Mouse (Mus musculus) hindbrain, embryonic 16.5 days (tissue): ENCODE results near the gene Ifi205. TPM values are rescaled to one million over a fixed set of nuclear protein-coding genes. Genes with fewer than 3 reads are reported as not detected.
"Not testable (repeated sequence)": the region's sequence is repeated elsewhere in the genome, so short reads cannot be mapped to it uniquely, and the experiment has no call there.

ENCODE experiments used
- ATAC-seq: fragments of 200-750 bp; cut with Nextera tagmentation; 2 replicates; pipeline ENCODE4 v1.8.0; 2017; ENCODE audit warnings: moderate TSS enrichment, moderate library complexity
- H3K27ac ChIP-seq: fragments of 300-500 bp; sonication (generic); 2 replicates; pipeline ENCODE4 v1.5.1; 2014; ENCODE audit warnings: low read depth, mild to moderate bottlenecking, control low read depth, low read length, moderate library complexity
- H3K27me3 ChIP-seq: fragments of 300-500 bp; sonication (generic); replicated peaks from 2 replicates; pipeline ENCODE4 v1.6.1; 2014; ENCODE audit warnings: low read length; ENCODE audit not compliant: control insufficient read depth, insufficient read depth
- H3K36me3 ChIP-seq: fragments of 300-500 bp; sonication (generic); 2 replicates; pipeline ENCODE4 v1.6.1; 2014; ENCODE audit warnings: mild to moderate bottlenecking, low read length, moderate library complexity, mixed read lengths; ENCODE audit not compliant: control insufficient read depth, insufficient read depth
- H3K4me1 ChIP-seq: fragments of 300-500 bp; sonication (generic); 2 replicates; pipeline ENCODE4 v1.6.1; 2014; ENCODE audit warnings: low read depth, low read length; ENCODE audit not compliant: control insufficient read depth, insufficient read depth
- H3K4me2 ChIP-seq: fragments of 300-500 bp; sonication (generic); 2 replicates; pipeline ENCODE4 v1.6.1; 2014; ENCODE audit warnings: mild to moderate bottlenecking, low read length, control low read depth, moderate library complexity
- H3K4me3 ChIP-seq: fragments of 300-500 bp; sonication (generic); 2 replicates; pipeline ENCODE4 v1.5.1; 2014; ENCODE audit warnings: mild to moderate bottlenecking, low read length, control low read depth, moderate library complexity
- H3K9ac ChIP-seq: fragments of 300-500 bp; sonication (generic); 2 replicates; pipeline ENCODE4 v1.6.1; 2014; ENCODE audit warnings: low read depth, mild to moderate bottlenecking, control low read depth, low read length, moderate library complexity
- H3K9me3 ChIP-seq: fragments of 300-500 bp; sonication (generic); 2 replicates; pipeline ENCODE4 v1.6.1; 2014; ENCODE audit warnings: mild to moderate bottlenecking, low read length, moderate library complexity; ENCODE audit not compliant: control insufficient read depth
- WGBS: fragments of 180-500 bp; shearing (Covaris S2); extraction: QIAGEN DNeasy Blood & Tissue Kit; methylation state at CpG from one replicate; pipeline ENCODE4 v1.1.7; 2014; 5-methylcytosine and 5-hydroxymethylcytosine counted together
- polyA plus RNA-seq: library from polyadenylated mRNA; unstranded; fragments of >200 nt; fragmentation: Nextera tagmentation; extraction: Ambion mirVana; gene quantifications from 2 replicates; pipeline ENCODE4 v1.2.1, GENCODE M21; 2015

Ifi205 gene
- not detected in 2 replicates for polyA plus RNA-seq

DNA sequence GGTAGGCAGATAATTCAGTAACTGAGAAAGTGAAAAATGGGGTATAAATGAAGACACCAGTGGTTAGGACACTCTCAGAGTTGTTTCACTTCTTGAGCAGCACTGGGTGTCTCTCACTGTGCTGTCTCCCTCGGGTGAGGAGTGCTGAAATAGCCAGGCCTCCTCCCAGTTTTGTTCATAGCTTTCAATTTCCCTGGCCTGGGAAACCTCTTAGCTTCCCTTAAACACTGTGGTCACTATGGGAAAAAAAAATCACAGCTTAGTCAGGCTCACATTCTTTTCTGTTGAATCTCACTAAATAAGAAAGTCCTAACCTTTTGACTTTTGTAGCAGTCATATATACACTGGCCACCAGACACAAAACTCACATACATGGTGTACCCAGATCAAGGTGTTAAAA lies at the start of gene Ifi205:
Gene Ifi205, minus strand, starts transcription at position 113 of the 400 bp plus-strand sequence.
- Histone ChIP-seq H3K9me3 (no peaks in the 10 kb centered on the region), H3K27ac (no peak within 1 kb of the TSS), H3K4me2 (no peak within 1 kb of the TSS), H3K4me1 (no peaks in the 10 kb centered on the region), H3K4me3 (no peak within 1 kb of the TSS), H3K27me3 (no peaks in the 10 kb centered on the region), H3K36me3 (no peaks in the 10 kb centered on the region), H3K9ac (no peak within 1 kb of the TSS)
- whole genome bisulfite sequencing = 75% methylated on average over 1 of the region's 1 CpGs
- no peak for ATAC-seq

DNA sequence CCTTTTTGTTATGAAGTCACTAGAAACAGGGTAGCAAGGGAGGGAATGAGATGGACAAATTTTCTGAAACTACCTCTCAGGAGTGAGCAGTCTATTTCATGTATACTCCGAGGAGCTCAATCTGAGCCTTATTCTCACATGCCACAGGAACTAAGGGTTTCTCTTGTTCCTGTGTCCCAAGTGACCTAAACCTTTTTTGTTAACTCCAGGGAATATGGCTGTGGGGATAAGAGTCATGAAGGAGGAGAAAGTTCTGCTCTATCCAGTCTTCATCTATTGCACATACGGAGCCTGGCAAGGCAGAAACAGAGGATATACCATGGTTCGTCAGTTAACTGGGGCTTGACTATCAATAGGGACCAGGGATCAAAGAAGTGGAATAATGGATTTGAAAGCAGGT lies 34.7 kb upstream of the Ifi205 start, which contains the start of gene Olfr430:
Gene Olfr430, plus strand, starts transcription at position 301 of the 400 bp plus-strand sequence.
- no peak for ATAC-seq
- no peak within 1 kb of the TSS for H3K27ac ChIP-seq
- H3K9ac ChIP-seq = no peak within 1 kb of the TSS
- H3K9me3 ChIP-seq = no peaks in the 10 kb centered on the region
- 91% methylated on average over 3 of the region's 3 CpGs for WGBS
- H3K4me1 ChIP-seq = no peaks in the 10 kb centered on the region
- no peak within 1 kb of the TSS for H3K4me3 ChIP-seq
- no peaks in the 10 kb centered on the region for H3K36me3 ChIP-seq
- no peak within 1 kb of the TSS for H3K4me2 ChIP-seq
- H3K27me3 ChIP-seq = no peaks in the 10 kb centered on the region

DNA sequence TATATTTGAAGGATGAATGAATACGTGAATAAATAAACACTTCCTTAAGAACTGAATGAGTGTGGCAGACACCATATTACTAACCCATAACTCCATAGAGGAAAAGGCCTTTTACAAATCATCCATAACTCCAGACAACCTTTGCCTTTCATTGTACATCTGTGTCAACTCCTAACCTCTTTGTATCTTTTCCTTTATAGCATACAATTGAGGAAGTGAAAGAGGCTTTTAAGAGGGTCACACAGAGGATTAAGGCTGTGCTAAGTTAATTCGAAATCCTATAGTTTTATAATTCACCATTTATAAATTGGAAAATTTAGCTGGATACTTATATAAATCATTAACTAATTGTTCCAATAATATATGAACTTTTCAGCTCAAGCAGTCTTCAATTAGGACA lies 23.6 kb upstream of the Ifi205 start:
- 90% methylated on average over 2 of the region's 2 CpGs for WGBS
- H3K9ac ChIP-seq = no peak overlapping the region

DNA sequence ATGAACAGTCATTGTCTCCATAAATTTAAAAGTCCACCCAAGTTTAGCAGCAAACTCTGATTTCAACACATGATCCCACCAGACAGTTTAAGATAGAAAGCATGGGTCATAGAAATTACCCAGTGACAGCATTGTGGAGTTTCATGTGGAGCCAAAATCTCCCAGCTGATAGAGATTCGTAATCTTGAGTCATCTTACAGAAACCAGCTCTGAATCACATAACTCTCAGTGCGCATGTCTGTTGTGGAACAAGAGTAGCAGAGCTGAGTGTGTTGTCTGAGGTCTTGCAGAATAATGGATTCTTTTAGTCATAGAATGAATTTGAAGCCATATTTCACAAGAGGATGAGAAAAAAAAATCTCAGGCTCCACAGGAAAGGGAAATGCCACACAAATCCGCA lies 21.4 kb upstream of the Ifi205 start:
- WGBS = 86% methylated on average over 3 of the region's 3 CpGs

More for the DNA sequence above, 23.6 kb upstream of the Ifi205 start:
- ATAC-seq = no peak
- Histone ChIP-seq H3K4me2 (no peak overlapping the region), H3K36me3 (no peaks in the 10 kb centered on the region), H3K4me1 (no peaks in the 10 kb centered on the region), H3K27me3 (no peaks in the 10 kb centered on the region), H3K27ac (no peak overlapping the region), H3K4me3 (no peak overlapping the region), H3K9me3 (no peaks in the 10 kb centered on the region)

DNA sequence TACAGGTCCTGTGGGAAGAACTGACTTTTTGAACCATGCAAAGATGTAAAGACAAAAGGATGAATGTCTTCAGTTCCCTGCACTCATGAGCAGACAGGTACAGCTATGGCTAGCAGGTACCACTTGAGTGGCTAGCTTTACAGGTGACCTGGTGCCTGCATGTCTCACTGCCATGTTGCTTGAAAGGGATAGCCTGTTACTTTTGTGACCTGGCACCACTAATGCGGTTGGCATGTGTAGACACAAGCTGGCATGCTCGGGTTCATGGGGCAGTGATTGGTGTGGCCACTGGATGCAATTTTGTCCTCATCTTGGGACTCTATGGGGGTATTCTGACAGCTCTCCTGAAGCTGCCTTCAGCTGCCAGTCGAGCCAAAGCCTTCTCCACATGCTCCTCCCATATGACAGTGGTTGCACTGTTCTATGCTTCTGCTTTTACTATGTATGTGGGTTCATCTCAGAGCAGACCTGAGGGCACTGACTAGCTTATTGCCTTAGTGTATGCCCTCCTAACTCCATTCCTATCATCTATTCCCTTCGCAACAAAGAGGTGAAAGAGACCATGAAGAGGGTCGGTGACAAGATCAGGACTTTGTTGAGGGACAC lies 20.4 kb upstream of the Ifi205 start:
- no peak overlapping the region for H3K27ac ChIP-seq
- H3K9me3 ChIP-seq = no peaks in the 10 kb centered on the region
- H3K9ac ChIP-seq = no peak overlapping the region
- no peaks in the 10 kb centered on the region for H3K27me3 ChIP-seq
- WGBS = 83% methylated on average over 5 of the region's 5 CpGs
- H3K36me3 ChIP-seq = no peaks in the 10 kb centered on the region
- H3K4me2 ChIP-seq = no peak overlapping the region
- ATAC-seq = no peak
- no peak overlapping the region for H3K4me3 ChIP-seq
- no peaks in the 10 kb centered on the region for H3K4me1 ChIP-seq

More for the DNA sequence above, 21.4 kb upstream of the Ifi205 start:
- Histone ChIP-seq H3K4me2 (no peak overlapping the region), H3K9me3 (no peaks in the 10 kb centered on the region), H3K36me3 (no peaks in the 10 kb centered on the region), H3K27me3 (no peaks in the 10 kb centered on the region), H3K9ac (no peak overlapping the region), H3K27ac (no peak overlapping the region), H3K4me1 (no peaks in the 10 kb centered on the region), H3K4me3 (no peak overlapping the region)
- no peak for ATAC-seq

DNA sequence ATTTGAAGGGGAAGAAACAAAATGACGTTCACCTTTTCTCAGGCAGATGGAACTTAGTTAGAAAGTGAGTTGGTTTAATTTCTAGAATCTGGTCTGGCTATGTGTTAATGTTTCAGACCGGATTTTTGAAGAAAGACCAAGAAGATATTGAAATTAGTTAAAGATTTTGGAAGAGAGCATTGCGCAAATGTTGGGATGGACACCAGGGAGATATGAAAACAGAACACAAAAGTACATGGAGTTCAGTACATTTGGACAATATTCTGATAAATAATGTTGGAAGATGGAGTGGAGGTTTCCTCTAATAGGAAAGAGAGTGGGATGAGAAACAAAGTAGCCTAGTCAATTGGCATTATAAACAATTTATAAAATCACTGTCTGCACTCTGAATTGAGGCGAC lies 19.9 kb upstream of the Ifi205 start:
- Histone ChIP-seq H3K36me3 (no peaks in the 10 kb centered on the region), H3K9me3 (no peaks in the 10 kb centered on the region), H3K27ac (no peak overlapping the region), H3K9ac (no peak overlapping the region), H3K27me3 (no peaks in the 10 kb centered on the region), H3K4me1 (no peaks in the 10 kb centered on the region), H3K4me3 (no peak overlapping the region), H3K4me2 (no peak overlapping the region)
- 89% methylated on average over 4 of the region's 4 CpGs for WGBS
- ATAC-seq = no peak

DNA sequence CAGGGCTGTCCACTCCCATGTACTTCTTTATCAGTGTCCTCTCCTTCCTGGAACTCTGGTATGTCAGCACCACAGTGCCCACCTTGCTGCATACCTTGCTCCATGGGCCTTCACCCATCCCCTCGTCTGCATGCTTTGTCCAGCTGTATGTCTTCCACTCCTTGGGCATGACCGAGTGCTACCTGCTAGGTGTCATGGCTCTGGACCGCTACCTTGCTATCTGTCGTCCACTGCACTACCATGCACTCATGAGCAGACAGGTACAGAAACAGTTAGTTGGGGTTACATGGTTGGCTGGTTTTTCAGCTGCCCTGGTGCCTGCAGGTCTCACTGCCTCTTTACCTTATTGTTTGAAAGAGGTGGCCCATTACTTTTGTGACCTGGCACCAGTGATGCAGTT lies 18.9 kb upstream of the Ifi205 start:
- no peaks in the 10 kb centered on the region for H3K9me3 ChIP-seq
- ATAC-seq = no peak
- WGBS = 93% methylated on average over 4 of the region's 4 CpGs
- H3K4me3 ChIP-seq = no peak overlapping the region
- H3K9ac ChIP-seq = no peak overlapping the region
- H3K36me3 ChIP-seq = no peaks in the 10 kb centered on the region
- H3K27me3 ChIP-seq = no peaks in the 10 kb centered on the region
- H3K27ac ChIP-seq = no peak overlapping the region
- H3K4me2 ChIP-seq = no peak overlapping the region
- no peaks in the 10 kb centered on the region for H3K4me1 ChIP-seq

DNA sequence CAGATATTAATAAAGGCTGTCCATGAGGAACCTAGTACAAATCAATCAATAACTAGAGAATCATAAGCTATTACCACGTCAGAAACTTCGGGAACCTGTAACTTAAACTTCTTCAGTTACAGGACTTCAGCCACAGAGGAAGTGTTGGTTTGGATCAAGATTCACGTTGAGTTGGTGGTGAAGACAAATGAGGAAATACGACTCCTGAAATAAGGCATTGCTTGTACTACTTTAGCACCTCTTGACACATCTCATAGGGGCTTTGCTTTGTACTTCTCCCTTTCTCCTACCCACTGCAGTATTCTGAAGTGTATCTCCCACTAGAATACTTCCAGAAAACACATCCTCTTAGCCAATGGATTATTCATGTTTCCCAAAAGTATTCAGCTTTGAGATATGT lies 17.7 kb upstream of the Ifi205 start:
- H3K4me2 ChIP-seq, H3K9me3 ChIP-seq, H3K27me3 ChIP-seq, H3K9ac ChIP-seq, H3K4me3 ChIP-seq, ATAC-seq, H3K4me1 ChIP-seq, H3K36me3 ChIP-seq, H3K27ac ChIP-seq: not testable (repeated sequence)
- 82% methylated on average over 3 of the region's 4 CpGs for WGBS

DNA sequence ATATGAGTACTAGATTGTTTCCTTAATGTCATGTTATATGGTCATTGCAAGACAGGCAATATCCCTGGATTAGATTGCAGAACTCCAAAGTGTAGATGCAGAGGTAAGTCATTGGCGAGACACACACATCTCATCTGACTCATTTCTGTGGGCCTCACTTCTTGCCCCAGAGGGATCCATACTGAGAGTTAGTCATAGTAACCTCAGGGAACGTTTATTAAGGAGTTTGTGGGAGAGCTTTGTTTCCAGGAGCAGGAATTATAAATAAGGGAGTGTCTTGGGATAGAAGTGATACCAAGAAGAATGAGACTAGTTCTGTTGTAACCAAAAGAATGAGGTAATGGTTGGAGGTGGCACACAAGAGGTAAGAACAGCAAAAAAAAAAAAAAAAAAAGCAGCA lies 17.3 kb upstream of the Ifi205 start, which contains the start of gene Olfr432:
Gene Olfr432, plus strand, starts transcription at position 313 of the 400 bp plus-strand sequence.
- no peak within 1 kb of the TSS for H3K4me2 ChIP-seq
- H3K27me3 ChIP-seq = no peaks in the 10 kb centered on the region
- H3K36me3 ChIP-seq = no peaks in the 10 kb centered on the region
- ATAC-seq = no peak
- WGBS = 78% methylated on average over 2 of the region's 2 CpGs
- H3K4me1 ChIP-seq = no peaks in the 10 kb centered on the region
- H3K4me3 ChIP-seq = no peak within 1 kb of the TSS
- no peak within 1 kb of the TSS for H3K9ac ChIP-seq
- H3K9me3 ChIP-seq = no peaks in the 10 kb centered on the region
- no peak within 1 kb of the TSS for H3K27ac ChIP-seq
